Mouse (Mus musculus): ENCODE data around the gene Olfr584. TPM values are rescaled to one million over a fixed set of nuclear protein-coding genes. Genes with fewer than 3 reads are reported as not detected.

Gene Olfr584
- polyA plus RNA-seq (2012; rRNA removed) = not detected in 2 replicates

GRCm38 (mm10) chr7:103081585-103081984 lies at the start of gene Olfr584:
TSS of gene Olfr584 (plus strand) at chr7:103081885.
- TF ChIP-seq CTCF (conservative IDR thresholded peaks at IDR 0.05; ENCODE audit: insufficient read depth, insufficient read length, low read depth, low read length) (no peak), POLR2A (IDR thresholded peaks at IDR 0.05; ENCODE audit: low read depth, low read length) (no peak)
- Histone ChIP-seq H3K27me3 (replicated peaks; ENCODE audit: control insufficient read depth, insufficient read depth, low read length) (no peaks in the 10 kb centered on the region), H3K36me3 (ENCODE audit: control insufficient read depth, insufficient read depth, low read length) (no peaks in the 10 kb centered on the region), H3K27ac (ENCODE audit: insufficient read depth, low read depth, low read length) (no peak within 1 kb of the TSS), H3K4me3 (ENCODE audit: insufficient read depth, low read depth, low read length) (no peak within 1 kb of the TSS), H3K4me1 (ENCODE audit: control insufficient read depth, insufficient read depth, low read length) (no peaks in the 10 kb centered on the region)
- WGBS = 84% methylated on average over 1 of the region's 1 CpGs
- DNase-seq = no peak

DNA sequence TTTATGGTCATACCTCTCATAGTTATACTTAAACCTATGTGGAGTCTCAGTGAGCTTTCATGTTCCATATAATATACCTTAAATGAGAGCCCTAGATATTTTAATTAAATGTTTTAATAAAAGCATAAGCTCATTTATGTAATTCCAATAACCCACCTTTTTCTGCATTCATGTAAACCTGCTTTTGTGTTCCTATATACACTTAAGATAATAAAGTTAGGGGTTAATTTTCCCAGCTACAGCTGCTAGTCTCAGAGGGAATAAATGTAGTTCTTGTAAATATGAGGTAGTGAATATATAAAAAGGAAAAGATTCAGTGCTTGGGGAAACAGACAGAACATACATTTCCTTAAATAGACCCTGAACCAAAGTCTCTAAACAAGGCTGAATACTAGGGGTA lies 44.0 kb upstream of the Olfr584 start, which contains the start of gene Olfr582:
TSS of gene Olfr582 (plus strand) at position 301 of the 400 bp plus-strand sequence.
- no peaks in the 10 kb centered on the region for H3K27me3 ChIP-seq (replicated peaks; ENCODE audit: control insufficient read depth, insufficient read depth, low read length)
- no peak for TF ChIP-seq POLR2A (IDR thresholded peaks at IDR 0.05; ENCODE audit: low read depth, low read length)
- no peak for TF ChIP-seq CTCF (conservative IDR thresholded peaks at IDR 0.05; ENCODE audit: insufficient read depth, insufficient read length, low read depth, low read length)
- H3K4me3 ChIP-seq (ENCODE audit: insufficient read depth, low read depth, low read length) = no peak within 1 kb of the TSS
- H3K27ac ChIP-seq (ENCODE audit: insufficient read depth, low read depth, low read length) = no peak within 1 kb of the TSS
- DNase-seq = no peak
- H3K36me3 ChIP-seq (ENCODE audit: control insufficient read depth, insufficient read depth, low read length) = no peaks in the 10 kb centered on the region
- H3K4me1 ChIP-seq (ENCODE audit: control insufficient read depth, insufficient read depth, low read length) = no peaks in the 10 kb centered on the region

DNA sequence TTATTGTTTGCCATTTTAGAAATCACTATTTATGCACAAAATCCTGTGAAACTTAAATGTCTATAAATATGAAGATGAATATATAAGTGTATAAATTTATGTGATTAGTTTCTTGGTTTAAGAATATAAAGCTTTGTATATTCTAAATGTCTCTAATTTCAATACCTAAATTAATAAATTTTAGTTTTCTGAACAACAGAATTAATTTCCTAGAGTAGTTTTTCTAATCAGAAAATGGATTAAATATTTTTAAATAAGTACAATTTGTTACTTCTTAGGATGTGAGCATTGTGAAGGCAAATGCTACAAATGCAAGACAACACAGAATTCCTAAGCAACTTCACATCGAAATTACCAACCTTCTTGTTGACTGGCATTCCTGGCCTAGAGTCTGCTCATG lies 30.7 kb upstream of the Olfr584 start, which contains the start of gene Olfr583:
TSS of gene Olfr583 (plus strand) at position 301 of the 400 bp plus-strand sequence.
- TF ChIP-seq POLR2A (IDR thresholded peaks at IDR 0.05; ENCODE audit: low read depth, low read length) (no peak), CTCF (conservative IDR thresholded peaks at IDR 0.05; ENCODE audit: insufficient read depth, insufficient read length, low read depth, low read length) (no peak)
- H3K4me1 ChIP-seq (ENCODE audit: control insufficient read depth, insufficient read depth, low read length) = no peaks in the 10 kb centered on the region
- DNase-seq = no peak
- no peaks in the 10 kb centered on the region for H3K27me3 ChIP-seq (replicated peaks; ENCODE audit: control insufficient read depth, insufficient read depth, low read length)
- H3K4me3 ChIP-seq (ENCODE audit: insufficient read depth, low read depth, low read length) = no peak within 1 kb of the TSS
- 81% methylated on average over 1 of the region's 1 CpGs for WGBS
- no peak within 1 kb of the TSS for H3K27ac ChIP-seq (ENCODE audit: insufficient read depth, low read depth, low read length)
- H3K36me3 ChIP-seq (ENCODE audit: control insufficient read depth, insufficient read depth, low read length) = no peaks in the 10 kb centered on the region

GRCm38 (mm10) chr7:103097420-103097819 lies 15.7 kb downstream of the Olfr584 start, which contains the start of gene Olfr585:
TSS of gene Olfr585 (plus strand) at chr7:103097720.
- DNase-seq = no peak
- H3K4me1 ChIP-seq (ENCODE audit: control insufficient read depth, insufficient read depth, low read length) = no peaks in the 10 kb centered on the region
- H3K4me3 ChIP-seq (ENCODE audit: insufficient read depth, low read depth, low read length) = no peak within 1 kb of the TSS
- peaks cover 1% of the 10 kb centered on the region; the same call in 1 of the 2 replicates for H3K27me3 ChIP-seq (replicated peaks; ENCODE audit: control insufficient read depth, insufficient read depth, low read length)
- TF ChIP-seq CTCF (conservative IDR thresholded peaks at IDR 0.05; ENCODE audit: insufficient read depth, insufficient read length, low read depth, low read length) = no peak
- TF ChIP-seq POLR2A (IDR thresholded peaks at IDR 0.05; ENCODE audit: low read depth, low read length) = no peak
- H3K27ac ChIP-seq (ENCODE audit: insufficient read depth, low read depth, low read length) = no peak within 1 kb of the TSS
- no peaks in the 10 kb centered on the region for H3K36me3 ChIP-seq (ENCODE audit: control insufficient read depth, insufficient read depth, low read length)
- WGBS = 84% methylated on average over 1 of the region's 1 CpGs

DNA sequence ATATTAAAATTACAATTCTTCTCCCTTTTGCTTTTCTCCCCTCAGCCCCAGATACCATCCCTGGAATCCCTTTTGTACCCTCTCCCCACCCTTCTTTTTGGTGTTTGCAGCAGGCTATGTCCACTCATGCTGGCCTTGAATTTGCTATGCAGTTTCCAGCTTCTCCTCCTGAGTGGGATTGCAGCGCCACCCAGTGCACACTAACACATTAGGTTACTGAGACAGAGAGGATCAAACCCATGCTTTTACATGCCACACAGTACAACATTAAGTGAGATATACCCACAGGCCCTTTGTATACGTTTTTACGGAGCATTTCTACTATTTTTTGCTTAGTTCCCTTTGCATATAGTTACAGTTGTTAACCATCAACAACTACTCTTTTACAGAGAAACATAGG lies 37.7 kb downstream of the Olfr584 start:
- Histone ChIP-seq H3K4me1 (ENCODE audit: control insufficient read depth, insufficient read depth, low read length) (no peaks in the 10 kb centered on the region), H3K36me3 (ENCODE audit: control insufficient read depth, insufficient read depth, low read length) (no peaks in the 10 kb centered on the region), H3K4me3 (ENCODE audit: insufficient read depth, low read depth, low read length) (no peak overlapping the region), H3K27me3 (replicated peaks; ENCODE audit: control insufficient read depth, insufficient read depth, low read length) (no peaks in the 10 kb centered on the region), H3K27ac (ENCODE audit: insufficient read depth, low read depth, low read length) (no peak overlapping the region)
- no peak for DNase-seq
- no peak for TF ChIP-seq POLR2A (IDR thresholded peaks at IDR 0.05; ENCODE audit: low read depth, low read length)
- peak; percentile 36; the same call in 1 of the 2 replicates for TF ChIP-seq CTCF (conservative IDR thresholded peaks at IDR 0.05; ENCODE audit: insufficient read depth, insufficient read length, low read depth, low read length)
- 53% methylated on average over 3 of the region's 3 CpGs for WGBS

DNA sequence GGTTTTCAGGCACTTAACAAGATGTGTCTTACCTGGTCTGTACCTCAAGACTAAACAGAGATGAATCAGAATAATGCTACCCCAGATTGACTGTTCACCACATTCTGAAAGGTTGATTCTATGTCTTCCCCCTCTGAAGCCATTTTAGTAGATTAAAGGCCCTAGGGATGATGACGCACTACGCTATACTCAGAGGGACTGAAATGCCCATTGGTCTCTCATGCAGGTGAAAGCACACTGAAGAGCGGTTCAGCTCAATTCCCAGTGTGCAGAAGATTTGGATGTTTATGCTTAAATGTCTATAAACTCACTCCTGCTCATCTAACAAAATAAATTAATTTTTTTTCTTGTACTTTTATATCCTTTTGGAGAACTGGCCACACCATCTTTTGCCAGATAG lies 43.9 kb downstream of the Olfr584 start, which contains the start of gene Olfr586:
TSS of gene Olfr586 (minus strand) at position 101 of the 400 bp plus-strand sequence.
- Histone ChIP-seq H3K4me3 (ENCODE audit: insufficient read depth, low read depth, low read length) (no peak within 1 kb of the TSS), H3K27me3 (replicated peaks; ENCODE audit: control insufficient read depth, insufficient read depth, low read length) (no peaks in the 10 kb centered on the region), H3K4me1 (ENCODE audit: control insufficient read depth, insufficient read depth, low read length) (no peaks in the 10 kb centered on the region), H3K27ac (ENCODE audit: insufficient read depth, low read depth, low read length) (no peak within 1 kb of the TSS), H3K36me3 (ENCODE audit: control insufficient read depth, insufficient read depth, low read length) (no peaks in the 10 kb centered on the region)
- no peak for TF ChIP-seq CTCF (conservative IDR thresholded peaks at IDR 0.05; ENCODE audit: insufficient read depth, insufficient read length, low read depth, low read length)
- TF ChIP-seq POLR2A (IDR thresholded peaks at IDR 0.05; ENCODE audit: low read depth, low read length) = no peak
- DNase-seq = no peak
- 94% methylated on average over 3 of the region's 3 CpGs for WGBS

Other genes starting within 250 kb of the Olfr584 start
- not detected in 2 replicates for gene Olfr566, start 223.1 kb upstream of the Olfr584 start, polyA plus RNA-seq (2012; rRNA removed)
- not detected in 2 replicates for gene Olfr568, start 204.8 kb upstream of the Olfr584 start, polyA plus RNA-seq (2012; rRNA removed)
- gene Olfr569, start 191.0 kb upstream of the Olfr584 start, polyA plus RNA-seq (2012; rRNA removed) = not detected in 2 replicates
- gene Olfr570, start 187.3 kb upstream of the Olfr584 start, polyA plus RNA-seq (2012; rRNA removed) = not detected in 2 replicates
- gene Olfr571, start 164.3 kb upstream of the Olfr584 start, polyA plus RNA-seq (2012; rRNA removed) = not detected in 2 replicates
- gene Olfr572, start 157.5 kb upstream of the Olfr584 start, polyA plus RNA-seq (2012; rRNA removed) = not detected in 2 replicates
- not detected in 2 replicates for gene Olfr573-ps1, start 139.3 kb upstream of the Olfr584 start, polyA plus RNA-seq (2012; rRNA removed)
- not detected in 2 replicates for gene Olfr574, start 133.4 kb upstream of the Olfr584 start, polyA plus RNA-seq (2012; rRNA removed)
- gene Olfr575, start 123.1 kb upstream of the Olfr584 start, polyA plus RNA-seq (2012; rRNA removed) = not detected in 2 replicates
- not detected in 2 replicates for gene Olfr576, start 119.2 kb upstream of the Olfr584 start, polyA plus RNA-seq (2012; rRNA removed)
- gene Olfr577, start 105.9 kb upstream of the Olfr584 start, polyA plus RNA-seq (2012; rRNA removed) = not detected in 2 replicates
- not detected in 2 replicates for gene Olfr578, start 92.6 kb upstream of the Olfr584 start, polyA plus RNA-seq (2012; rRNA removed)
- gene Olfr582, start 43.9 kb upstream of the Olfr584 start, polyA plus RNA-seq (2012; rRNA removed) = not detected in 2 replicates
- gene Olfr583, start 30.6 kb upstream of the Olfr584 start, polyA plus RNA-seq (2012; rRNA removed) = not detected in 2 replicates
- gene Olfr585, start 15.8 kb downstream of the Olfr584 start, polyA plus RNA-seq (2012; rRNA removed) = not detected in 2 replicates
- not detected in 2 replicates for gene Olfr586, start 43.8 kb downstream of the Olfr584 start, polyA plus RNA-seq (2012; rRNA removed)
- gene Olfr588-ps1, start 59.0 kb downstream of the Olfr584 start, polyA plus RNA-seq (2012; rRNA removed) = not detected in 2 replicates
- not detected in 2 replicates for gene Olfr589, start 74.5 kb downstream of the Olfr584 start, polyA plus RNA-seq (2012; rRNA removed)
- not detected in 2 replicates for gene Olfr591, start 96.5 kb downstream of the Olfr584 start, polyA plus RNA-seq (2012; rRNA removed)
- gene Olfr592, start 102.9 kb downstream of the Olfr584 start, polyA plus RNA-seq (2012; rRNA removed) = not detected in 2 replicates
- gene Olfr593, start 130.0 kb downstream of the Olfr584 start, polyA plus RNA-seq (2012; rRNA removed) = not detected in 2 replicates
- gene Olfr594, start 135.1 kb downstream of the Olfr584 start, polyA plus RNA-seq (2012; rRNA removed) = not detected in 2 replicates
- not detected in 2 replicates for gene Usp17ld, start 170.6 kb downstream of the Olfr584 start, polyA plus RNA-seq (2012; rRNA removed)
- not detected in 2 replicates for gene Olfr596, start 223.8 kb downstream of the Olfr584 start, polyA plus RNA-seq (2012; rRNA removed)
- gene Olfr597, start 234.4 kb downstream of the Olfr584 start, polyA plus RNA-seq (2012; rRNA removed) = not detected in 2 replicates
- gene Olfr598, start 241.7 kb downstream of the Olfr584 start, polyA plus RNA-seq (2012; rRNA removed) = not detected in 2 replicates

Measured in kidney, adult 2 months (tissue).